Mouse (Mus musculus): Measurements from ENCODE around the gene D230025D16Rik. TPM values are rescaled to one million over a fixed set of nuclear protein-coding genes. Genes with fewer than 3 reads are reported as not detected.

D230025D16Rik gene
- polyA plus RNA-seq, 1 experiment, result 6.4 TPM

DNA sequence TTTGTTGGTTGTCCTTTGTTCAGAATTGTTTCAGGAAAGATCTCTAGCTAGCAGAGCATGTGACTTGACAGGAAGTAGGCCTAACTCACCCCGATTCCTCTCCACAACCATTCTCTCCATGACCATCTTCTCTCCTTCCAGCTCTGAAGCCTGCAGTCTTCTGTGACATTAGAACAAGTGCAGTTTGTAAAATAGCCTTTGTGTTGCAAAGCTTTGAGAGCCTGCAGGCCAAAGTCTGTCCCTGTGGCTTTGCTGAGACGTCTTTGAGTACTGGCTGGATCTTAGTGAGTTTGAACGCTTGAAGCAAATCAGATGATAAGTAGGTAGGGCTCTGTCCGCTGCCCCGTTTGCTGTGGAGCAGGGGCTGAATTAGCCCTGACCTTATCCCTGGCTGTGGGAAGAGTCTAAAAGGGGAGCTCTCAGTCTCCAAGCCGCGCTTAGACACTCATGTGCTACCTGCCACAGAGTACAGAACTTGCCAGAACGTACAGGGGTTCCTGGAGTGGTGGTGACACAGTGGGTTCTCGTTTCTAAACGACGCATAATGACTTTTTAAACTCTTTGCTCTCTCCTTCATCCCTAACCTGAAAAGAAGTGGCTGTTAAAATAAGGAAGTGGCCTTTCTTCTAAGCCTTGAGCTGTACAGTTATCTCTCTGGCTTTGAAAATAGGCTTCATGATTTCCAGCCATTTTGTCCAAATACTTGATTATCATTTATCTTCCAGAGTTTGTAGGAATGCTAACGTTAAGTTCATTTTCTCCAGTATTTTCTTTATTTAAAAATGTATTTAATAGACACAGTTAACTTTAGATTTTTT, 6.8 kb downstream of the D230025D16Rik start:
- TF ChIP-seq GATA1 (IDR thresholded peaks at IDR 0.05; ENCODE audit: low read length), result no peak

GRCm38 (mm10) chr8:105233126-105233935, 8.4 kb downstream of the D230025D16Rik start:
- no peak for TF ChIP-seq GATA1 (IDR thresholded peaks at IDR 0.05; ENCODE audit: low read length)

DNA sequence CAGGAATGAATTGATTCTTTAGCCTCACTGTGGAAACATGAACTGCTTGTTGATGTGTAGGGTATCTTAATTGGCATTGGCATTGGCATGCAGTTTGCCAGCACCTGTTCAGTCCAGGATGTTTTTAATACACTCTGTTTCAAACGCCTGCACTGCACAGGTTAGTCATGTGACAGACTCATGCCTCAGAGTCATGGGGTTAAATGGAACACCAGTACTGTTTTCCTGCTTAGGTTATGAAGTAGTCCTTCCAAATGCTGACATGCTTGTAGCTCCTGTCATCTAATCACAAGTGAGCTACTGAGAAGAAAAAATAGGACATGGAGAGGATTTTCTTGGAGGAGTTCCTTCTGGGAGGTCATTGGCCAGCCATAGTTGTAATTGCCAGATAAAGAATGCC, 10.3 kb downstream of the D230025D16Rik start:
- no peak for TF ChIP-seq GATA1 (IDR thresholded peaks at IDR 0.05; ENCODE audit: low read length)

DNA sequence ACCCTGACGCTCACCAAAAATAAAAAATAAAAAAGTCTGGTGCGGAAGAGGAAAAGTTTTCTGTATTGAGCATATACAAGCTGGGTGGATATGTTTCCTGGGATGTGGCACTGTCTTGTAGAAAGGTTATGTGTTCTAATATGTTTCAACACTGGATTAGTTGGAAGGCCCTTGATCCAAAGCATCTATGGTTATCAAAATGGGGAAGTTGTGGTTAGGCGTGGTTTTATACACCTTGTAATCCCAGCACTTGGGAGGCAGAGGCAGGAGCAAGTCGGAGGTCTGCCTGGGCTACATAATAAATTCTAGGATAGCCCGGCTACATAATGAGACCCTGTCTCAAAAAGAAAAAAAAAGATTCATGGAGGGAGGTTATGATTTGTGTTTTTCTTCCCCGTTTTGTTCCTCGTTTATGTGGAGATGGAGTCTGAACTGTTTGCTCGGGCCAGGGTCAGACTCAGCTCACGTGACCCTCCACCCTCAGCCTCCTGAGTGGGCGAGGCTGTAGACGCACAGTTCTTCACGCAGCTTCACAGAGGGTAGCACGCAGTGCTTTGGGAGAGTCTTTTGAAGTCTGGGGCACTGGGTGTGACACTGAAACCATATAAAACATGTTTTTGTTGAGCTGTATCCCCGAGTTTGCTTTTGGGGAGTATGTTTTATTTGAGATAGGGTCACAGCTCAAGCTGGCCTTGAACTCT, 12.6 kb downstream of the D230025D16Rik start:
- TF ChIP-seq GATA1 (IDR thresholded peaks at IDR 0.05; ENCODE audit: low read length), result no peak

- TF ChIP-seq GATA1 (IDR thresholded peaks at IDR 0.05; ENCODE audit: low read length), result no peak
Measured at GRCm38 (mm10) chr8:105241016-105241415, 16.1 kb downstream of the D230025D16Rik start.

DNA sequence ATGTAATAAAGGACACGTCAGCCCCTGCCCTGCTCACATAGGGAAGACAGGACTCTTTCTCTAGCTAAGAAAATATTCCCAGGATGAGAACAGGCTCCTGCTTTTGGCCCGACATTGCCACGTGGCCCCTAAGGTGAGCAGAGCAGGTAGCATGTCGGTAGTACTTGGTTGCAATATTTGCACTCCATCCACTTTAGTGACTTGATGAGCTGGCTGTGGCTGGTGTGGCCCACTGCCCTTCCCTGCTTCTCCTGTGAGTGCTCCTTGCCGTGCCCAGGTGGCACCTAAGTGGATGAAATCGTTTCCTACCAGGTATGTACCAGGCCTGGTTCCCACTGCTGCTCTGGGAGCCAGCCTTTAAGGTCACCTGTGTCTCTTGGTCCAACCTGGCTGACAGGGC, 27.0 kb downstream of the D230025D16Rik start:
- TF ChIP-seq GATA1 (IDR thresholded peaks at IDR 0.05; ENCODE audit: low read length), result no peak

GRCm38 (mm10) chr8:105252680-105253537, 28.0 kb downstream of the D230025D16Rik start:
- no peak for TF ChIP-seq GATA1 (IDR thresholded peaks at IDR 0.05; ENCODE audit: low read length)

DNA sequence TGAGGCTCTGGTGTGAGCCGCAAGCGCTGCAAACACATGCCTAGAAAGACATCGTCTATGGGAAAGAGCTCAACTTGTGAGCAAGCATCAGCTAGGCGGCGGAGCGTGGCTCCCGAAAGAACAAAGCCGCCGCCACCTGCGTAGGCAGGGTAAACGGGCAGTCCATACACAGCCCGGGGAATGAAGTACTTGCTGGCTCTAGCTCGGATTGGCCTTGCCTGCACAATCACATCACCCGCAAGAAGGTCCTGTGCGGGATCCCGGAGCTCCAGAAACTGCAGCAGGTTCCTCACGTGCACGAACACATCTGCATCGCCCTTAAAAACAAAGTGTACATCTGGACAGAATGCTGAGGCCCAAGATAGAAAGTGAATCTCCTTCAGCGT, 28.8 kb downstream of the D230025D16Rik start:
- TF ChIP-seq GATA1 (IDR thresholded peaks at IDR 0.05; ENCODE audit: low read length), result no peak

DNA sequence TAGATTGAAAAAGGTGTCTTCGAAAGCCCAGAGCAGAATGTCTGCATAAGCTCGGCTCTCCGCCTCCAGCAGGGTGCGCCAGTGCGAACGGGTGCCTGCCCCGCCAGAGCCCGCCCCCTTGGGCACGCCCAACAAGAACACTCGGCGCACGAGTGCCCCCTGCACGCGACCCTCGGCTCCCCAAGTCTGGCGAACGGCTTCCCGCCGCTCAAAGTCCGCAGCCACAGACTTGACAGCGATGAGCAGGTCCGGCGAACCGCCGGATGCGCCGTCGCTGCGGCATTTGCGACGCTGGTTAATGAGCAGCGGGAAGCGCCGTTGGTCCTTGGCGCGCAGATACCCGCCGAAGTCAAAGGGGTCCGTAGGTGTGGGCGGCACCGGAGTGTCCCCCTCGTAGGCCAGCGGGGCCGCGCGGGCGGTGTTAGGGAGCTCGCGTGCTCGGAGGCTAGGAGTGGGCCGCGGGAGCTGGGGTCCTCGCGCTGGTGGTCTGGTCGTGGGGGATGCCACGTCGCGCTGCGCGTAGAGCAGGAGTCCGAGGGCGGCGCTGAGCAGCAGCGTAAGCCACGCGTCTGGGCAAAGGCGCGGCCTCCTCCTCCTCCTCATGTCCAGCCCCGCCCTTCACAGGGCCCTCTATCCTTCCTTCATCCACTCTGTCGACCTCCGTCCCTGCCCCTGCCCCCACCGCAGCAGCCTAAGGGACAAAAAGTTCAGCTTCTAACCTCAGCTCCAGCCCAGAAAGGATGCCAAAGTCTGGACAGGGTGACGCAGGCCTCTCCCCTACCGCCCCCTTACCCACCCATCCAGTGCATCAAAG, 29.4 kb downstream of the D230025D16Rik start:
- no peak for TF ChIP-seq GATA1 (IDR thresholded peaks at IDR 0.05; ENCODE audit: low read length)

- TF ChIP-seq GATA1 (IDR thresholded peaks at IDR 0.05; ENCODE audit: low read length), result no peak
Measured at GRCm38 (mm10) chr8:105254966-105255350, 30.0 kb downstream of the D230025D16Rik start, which contains the start of gene B3gnt9. TSS of gene B3gnt9 (minus strand) at chr8:105255153.

DNA sequence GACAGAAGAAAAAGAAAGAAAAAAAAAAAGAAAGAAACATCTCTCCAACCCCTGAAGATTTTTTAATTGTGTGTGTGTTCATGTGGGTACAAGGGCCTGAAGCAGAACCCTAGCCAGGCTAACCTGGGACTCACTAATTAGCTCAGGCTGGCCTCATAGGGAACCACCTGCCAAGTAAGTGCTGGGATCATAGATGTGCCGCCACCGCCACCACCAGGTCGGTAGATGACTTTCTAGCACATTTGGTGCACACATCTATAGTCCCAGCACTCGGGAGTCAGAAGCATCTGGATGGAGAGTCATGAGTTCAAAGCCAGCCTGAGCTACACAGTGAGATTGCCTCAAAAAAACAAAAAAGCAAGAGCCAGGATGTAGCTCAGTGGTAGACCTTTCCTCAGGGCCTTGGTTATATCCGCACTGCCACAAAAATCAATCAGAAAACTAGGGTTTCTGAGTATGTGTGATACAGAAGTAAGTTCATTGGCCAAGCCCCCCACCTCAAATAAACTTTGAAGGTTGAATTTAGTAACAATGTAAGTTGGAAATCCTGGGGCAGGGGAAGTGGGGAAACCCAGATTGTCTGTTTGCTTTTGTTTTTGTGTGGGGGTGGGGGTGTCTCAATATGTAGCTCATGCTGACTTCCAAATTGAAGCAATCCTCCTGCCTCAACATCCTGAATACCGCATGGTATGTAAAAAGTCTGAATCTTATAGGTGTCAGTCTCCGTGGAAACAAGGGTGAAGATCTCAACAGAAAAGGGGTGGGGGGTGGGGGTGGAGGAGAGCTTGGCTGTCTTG, 32.6 kb downstream of the D230025D16Rik start:
- TF ChIP-seq GATA1 (IDR thresholded peaks at IDR 0.05; ENCODE audit: low read length), result no peak

DNA sequence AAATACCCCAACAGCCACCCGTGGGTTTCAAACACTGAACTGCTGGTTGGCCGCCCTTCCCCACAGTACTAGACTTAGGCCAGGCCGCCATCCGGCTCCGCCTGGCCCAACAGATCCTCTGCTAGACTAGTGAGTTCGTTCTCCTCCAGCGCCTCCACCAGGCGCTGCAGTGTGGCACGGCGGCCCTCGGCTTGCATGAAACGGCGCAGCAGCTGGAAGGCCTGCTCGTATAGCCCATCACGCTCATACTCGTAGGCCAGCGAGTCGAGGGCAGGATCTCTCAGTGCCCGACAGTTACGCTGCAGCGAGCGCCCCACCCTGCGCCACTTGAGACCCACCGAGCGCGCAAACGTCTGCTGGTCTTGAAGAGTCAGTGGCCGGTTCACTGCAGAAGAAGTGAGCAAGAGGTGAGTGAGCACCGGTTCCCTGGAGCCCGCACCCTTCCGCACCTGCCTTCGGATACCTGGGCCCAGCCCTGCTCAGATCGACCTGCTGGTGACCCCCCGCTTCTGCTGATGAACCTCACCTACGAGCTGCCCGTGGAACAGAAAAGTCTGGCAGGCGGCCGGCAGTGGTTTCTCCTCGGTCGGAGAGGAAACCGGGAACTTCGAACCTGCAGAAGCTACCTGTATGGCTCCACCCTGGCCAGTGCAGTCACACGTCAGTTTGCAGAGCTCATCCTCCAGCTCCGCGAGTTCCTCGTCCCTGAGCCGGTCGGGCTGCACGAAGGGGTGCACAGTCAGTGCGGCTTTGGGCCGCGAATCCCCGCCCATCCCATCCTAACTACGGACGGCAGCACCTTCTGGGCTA, 34.2 kb downstream of the D230025D16Rik start:
- TF ChIP-seq GATA1 (IDR thresholded peaks at IDR 0.05; ENCODE audit: low read length), result no peak
